Mouse (Mus musculus): ENCODE results near the gene Pabpn1l. TPM values are rescaled to one million over a fixed set of nuclear protein-coding genes. Genes with fewer than 3 reads are reported as not detected.
A peak's percentile ranks its signal among the peaks of the same experiment; 100 is the strongest.

Pabpn1l gene
- polyA plus RNA-seq, 1 experiment: not detected

DNA sequence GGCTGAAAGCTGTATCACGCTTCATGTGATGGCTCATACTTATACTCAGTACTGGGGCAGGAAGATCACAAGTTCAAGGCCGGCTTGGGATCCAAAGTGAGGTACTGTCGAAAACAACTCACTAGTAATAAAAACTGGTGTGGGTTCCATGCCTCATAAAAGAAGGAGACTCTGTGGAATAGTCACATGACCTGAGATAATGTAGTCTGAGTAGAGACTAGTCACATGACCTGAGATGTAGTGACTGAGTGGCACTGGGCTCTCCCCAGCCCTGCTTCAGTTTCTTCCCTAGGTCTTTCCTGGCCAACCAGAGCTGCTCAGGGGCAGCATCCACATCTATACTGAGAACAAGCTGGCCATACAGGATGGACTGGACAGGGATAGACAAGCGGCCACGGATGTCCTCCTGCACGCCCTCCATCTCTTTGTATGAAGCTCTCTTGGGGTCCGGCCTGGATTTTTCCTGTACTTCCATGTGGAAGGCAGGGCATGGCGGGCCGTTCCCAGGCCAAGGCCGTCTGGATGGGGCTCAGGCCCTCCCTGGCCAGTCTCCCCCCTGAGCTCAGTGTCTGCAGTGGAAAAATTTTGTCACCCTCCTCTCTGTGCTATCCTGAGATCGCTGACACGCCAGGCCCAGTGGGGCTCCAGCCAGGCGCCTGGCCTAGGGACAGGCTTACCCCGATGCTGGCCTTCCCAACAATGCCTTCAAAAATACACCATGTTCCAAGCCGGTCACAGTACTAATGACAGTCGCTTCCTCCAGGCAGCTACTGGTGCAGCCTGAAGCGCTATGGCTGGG is 1.5 kb upstream of the Pabpn1l start:
- Histone ChIP-seq H3K4me1 (ENCODE audit: control insufficient read depth, insufficient read depth, low read length) (no peaks in the 10 kb centered on the region), H3K4me3 (ENCODE audit: insufficient read depth, low read length) (no peak overlapping the region), H3K27ac (ENCODE audit: insufficient read depth, low read depth, low read length) (no peak overlapping the region)
- no peak for TF ChIP-seq CTCF (IDR thresholded peaks at IDR 0.05; ENCODE audit: low read depth, low read length)
- TF ChIP-seq POLR2A (IDR thresholded peaks at IDR 0.05; ENCODE audit: borderline replicate concordance, low read depth, low read length): no peak

DNA sequence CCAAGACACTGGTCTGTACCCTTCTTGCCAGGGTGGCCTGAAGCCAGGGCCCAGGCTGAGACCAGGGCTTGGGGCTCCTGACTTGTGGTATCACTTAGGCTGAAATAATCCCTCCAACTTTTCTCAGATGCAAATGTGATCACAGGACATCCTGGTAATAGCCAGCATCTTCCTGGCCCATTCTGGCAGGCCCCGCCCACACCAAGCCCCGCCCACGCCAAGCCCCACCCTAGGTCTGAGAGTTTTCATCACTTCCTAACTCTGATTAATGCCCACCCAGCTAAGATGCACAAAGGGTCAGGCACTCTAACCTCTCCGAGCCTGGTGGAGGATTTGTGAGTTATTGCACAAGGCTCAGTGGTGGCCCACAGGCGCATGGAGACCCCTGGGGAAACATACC is 2.1 kb downstream of the Pabpn1l start:
- Histone ChIP-seq H3K4me1 (ENCODE audit: control insufficient read depth, insufficient read depth, low read length) (no peaks in the 10 kb centered on the region), H3K4me3 (ENCODE audit: insufficient read depth, low read length) (no peak overlapping the region), H3K27ac (ENCODE audit: insufficient read depth, low read depth, low read length) (no peak overlapping the region)
- TF ChIP-seq CTCF (IDR thresholded peaks at IDR 0.05; ENCODE audit: low read depth, low read length) (no peak), POLR2A (IDR thresholded peaks at IDR 0.05; ENCODE audit: borderline replicate concordance, low read depth, low read length) (no peak)

DNA sequence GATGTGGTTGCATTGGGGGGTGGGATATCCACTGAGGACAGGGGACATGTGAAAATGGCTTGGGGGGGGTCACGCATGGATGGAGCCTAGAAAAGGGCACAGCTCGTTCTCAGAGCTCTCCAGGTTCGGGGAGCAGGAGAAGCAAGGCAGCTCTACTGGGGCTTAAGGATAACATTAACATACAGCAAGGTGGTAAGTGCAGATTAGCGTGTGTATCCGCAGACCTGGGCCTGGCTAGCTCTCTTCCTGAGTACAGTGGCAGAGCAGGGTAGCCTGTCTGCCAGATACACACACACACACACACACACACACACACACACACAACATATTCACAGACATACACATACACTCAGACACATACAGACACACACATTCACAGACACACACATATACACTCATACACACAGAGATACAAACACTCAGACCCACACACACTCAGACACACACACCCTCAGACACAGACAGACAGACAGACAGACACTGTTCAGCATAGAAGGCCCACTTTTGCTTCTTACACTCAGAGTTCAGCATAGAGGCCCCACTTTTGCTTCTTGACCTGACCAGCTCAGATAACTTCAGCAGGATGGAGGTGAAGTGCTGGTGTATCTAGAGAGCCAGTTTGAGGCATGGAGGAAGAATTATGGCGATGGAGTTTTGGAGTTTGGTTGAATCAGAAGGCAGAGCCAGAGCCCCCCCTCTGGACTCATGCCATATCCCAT is 3.7 kb downstream of the Pabpn1l start:
- Histone ChIP-seq H3K4me3 (ENCODE audit: insufficient read depth, low read length) (no peak overlapping the region), H3K27ac (ENCODE audit: insufficient read depth, low read depth, low read length) (no peak overlapping the region), H3K4me1 (ENCODE audit: control insufficient read depth, insufficient read depth, low read length) (no peaks in the 10 kb centered on the region)
- TF ChIP-seq CTCF (IDR thresholded peaks at IDR 0.05; ENCODE audit: low read depth, low read length) (no peak), POLR2A (IDR thresholded peaks at IDR 0.05; ENCODE audit: borderline replicate concordance, low read depth, low read length) (no peak)

DNA sequence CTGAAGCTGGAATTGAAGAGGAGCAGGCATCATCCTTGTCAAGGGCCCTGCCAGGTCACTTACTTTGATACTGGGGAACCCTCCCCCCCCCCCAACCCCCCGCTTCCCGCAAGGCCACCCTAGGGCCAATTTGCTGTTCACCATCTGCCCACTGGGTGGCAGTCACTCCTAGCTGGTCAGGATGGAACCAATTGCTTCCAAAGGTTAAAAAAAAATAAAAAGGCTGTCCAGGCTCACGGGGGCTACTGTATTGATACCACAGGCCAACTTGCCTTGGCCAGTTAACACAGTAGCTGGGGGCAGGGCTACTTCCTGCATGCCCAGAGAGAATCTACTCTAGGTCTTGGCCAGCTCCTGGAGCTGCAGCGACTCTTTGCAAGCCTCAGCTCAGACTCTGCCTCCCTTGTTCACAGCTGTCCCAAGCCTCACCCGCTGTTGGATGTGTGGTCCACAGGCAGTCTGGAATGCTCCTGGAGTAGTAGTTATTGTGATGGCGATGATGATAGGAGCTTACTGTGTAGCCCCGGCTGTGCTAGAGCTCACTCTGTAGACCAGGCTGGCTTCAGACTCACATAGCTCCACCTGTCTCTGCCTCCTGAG is 4.5 kb downstream of the Pabpn1l start:
- TF ChIP-seq POLR2A (IDR thresholded peaks at IDR 0.05; ENCODE audit: borderline replicate concordance, low read depth, low read length): no peak
- no peak for TF ChIP-seq CTCF (IDR thresholded peaks at IDR 0.05; ENCODE audit: low read depth, low read length)
- no peak overlapping the region for H3K27ac ChIP-seq (ENCODE audit: insufficient read depth, low read depth, low read length)

DNA sequence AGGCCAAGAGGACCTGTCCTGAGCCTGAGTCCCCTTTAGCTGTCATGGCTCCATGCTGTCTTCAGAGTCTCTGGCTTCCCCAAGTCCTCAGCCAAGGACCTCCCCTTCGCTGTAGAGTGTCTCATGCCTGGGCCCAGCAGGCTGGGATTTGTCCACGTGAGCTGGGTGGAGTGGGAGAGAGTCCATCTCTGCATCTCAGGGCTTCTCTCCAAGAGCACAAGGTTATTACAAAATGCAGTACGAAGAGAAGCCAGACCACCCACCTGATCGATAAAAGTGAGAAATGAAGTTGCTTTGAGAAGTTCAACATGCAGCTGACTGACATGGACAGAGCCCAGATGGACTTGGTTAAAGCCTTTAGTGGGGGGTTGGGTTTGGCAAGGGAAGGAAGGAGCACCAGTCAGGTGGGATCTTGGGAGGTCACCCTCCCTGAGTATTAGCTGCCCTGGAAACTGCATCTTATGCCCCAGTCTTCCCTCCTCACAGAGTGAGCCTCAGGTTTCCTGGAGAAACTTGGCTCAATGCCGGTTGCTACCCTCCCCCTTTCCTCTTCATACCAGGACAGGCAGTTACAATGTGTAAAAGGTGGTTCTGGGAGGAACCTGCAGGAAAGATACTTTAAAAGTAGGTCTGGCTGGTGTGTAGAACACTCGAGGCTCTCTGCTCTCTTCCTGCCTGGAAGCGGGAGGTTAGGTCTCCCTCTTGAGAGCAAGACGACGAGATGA is 6.2 kb downstream of the Pabpn1l start:
- TF ChIP-seq CTCF (IDR thresholded peaks at IDR 0.05; ENCODE audit: low read depth, low read length) (no peak), POLR2A (IDR thresholded peaks at IDR 0.05; ENCODE audit: borderline replicate concordance, low read depth, low read length) (no peak)
- Histone ChIP-seq H3K4me1 (ENCODE audit: control insufficient read depth, insufficient read depth, low read length) (peaks cover 5% of the 10 kb centered on the region; the same call in 1 of the 2 replicates), H3K27ac (ENCODE audit: insufficient read depth, low read depth, low read length) (no peak overlapping the region), H3K4me3 (ENCODE audit: insufficient read depth, low read length) (no peak overlapping the region)

More for the DNA sequence above, 4.5 kb downstream of the Pabpn1l start:
- Histone ChIP-seq H3K4me1 (ENCODE audit: control insufficient read depth, insufficient read depth, low read length) (no peaks in the 10 kb centered on the region), H3K4me3 (ENCODE audit: insufficient read depth, low read length) (no peak overlapping the region)

DNA sequence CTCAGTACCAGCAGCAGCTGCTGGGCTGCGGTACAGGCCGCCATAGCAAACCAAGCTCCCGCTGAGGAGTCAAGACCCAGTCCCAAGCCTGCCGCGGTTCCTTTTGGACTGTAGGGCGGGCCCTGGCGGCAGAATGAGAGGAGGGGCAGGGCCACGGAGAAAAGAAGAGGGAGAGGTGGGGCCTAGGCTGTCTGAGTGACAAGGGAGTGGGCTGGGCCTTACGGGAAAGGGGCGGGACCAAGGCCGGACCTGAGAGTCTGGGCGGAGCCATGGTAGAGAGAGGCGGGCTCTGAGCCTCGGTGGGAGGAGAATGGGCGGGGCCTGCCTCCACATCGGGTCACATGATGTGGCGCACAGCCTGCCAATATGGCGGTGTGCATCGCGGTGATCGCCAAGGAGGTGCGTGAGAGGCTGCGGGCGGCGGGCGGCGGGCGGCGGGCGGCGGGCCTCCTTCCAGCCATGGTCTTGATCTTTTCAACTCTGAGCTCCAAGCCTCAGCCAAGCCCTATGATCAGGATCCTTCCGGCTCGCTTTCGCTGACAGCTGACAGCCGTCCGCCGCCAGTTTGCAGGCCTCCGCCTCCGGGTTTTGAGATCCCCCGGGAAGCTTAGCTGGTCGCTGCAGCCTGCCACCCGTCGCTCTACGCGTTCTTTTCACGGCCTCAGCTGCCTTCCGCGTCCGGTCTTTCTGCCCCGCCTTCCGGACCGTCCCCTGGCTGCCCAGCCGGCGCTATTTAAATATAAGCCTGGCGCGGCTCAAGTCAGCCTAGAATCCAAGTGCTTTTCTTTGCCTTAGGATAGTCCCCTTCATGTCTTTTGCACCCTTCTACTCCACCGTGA is 11.0 kb downstream of the Pabpn1l start, which contains the start of the genes Galns and Trappc2l:
TSS of gene Galns (minus strand) at position 169 of the 839 bp plus-strand sequence.
TSS of gene Trappc2l (plus strand) at position 346 of the 839 bp plus-strand sequence.
- TF ChIP-seq POLR2A (IDR thresholded peaks at IDR 0.05; ENCODE audit: borderline replicate concordance, low read depth, low read length): 0 out of 2 replicates have a peak, but pooled peaks have one; percentile 37
- TF ChIP-seq CTCF (IDR thresholded peaks at IDR 0.05; ENCODE audit: low read depth, low read length): no peak
- peaks cover 13% of the 10 kb centered on the region for H3K4me1 ChIP-seq (ENCODE audit: control insufficient read depth, insufficient read depth, low read length)
- H3K27ac ChIP-seq (ENCODE audit: insufficient read depth, low read depth, low read length): peak within 1 kb of the TSS; percentile 85
- H3K4me3 ChIP-seq (ENCODE audit: insufficient read depth, low read length): peak within 1 kb of the TSS; percentile 81

DNA sequence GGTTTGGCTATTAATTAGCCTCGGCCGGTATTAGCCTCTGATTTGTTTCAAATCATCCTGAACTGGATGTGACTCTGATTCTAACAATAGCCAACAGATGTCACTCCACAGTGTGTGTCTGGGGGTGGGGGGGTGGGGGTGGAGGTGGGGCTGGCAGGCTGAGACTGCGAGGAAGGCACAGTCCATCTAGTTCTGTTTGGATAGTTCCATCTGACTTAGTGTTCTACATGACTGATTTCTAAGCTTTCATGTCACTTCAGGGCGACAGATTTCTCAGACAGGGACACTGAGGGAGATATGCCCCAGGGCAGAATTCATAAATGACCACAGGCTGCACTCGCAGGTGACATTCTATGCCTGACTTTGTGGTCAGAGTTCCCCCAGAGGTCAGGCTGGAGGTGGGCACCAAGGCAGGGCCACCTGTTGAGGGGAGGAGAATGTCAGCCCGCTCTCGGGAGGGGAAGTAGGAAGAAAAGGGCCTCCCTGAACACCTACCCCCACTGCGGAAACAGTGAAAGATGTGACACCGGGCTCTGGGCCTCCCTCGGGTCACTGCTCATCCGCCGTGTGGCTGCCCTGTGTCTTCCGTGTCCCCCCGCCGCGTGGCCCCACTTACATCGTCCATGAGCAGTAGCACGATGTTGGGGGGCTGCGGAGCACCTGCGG is 11.8 kb downstream of the Pabpn1l start:
- peak overlapping the region; percentile 46 for H3K27ac ChIP-seq (ENCODE audit: insufficient read depth, low read depth, low read length)
- H3K4me3 ChIP-seq (ENCODE audit: insufficient read depth, low read length): peak overlapping the region; percentile 81
- TF ChIP-seq CTCF (IDR thresholded peaks at IDR 0.05; ENCODE audit: low read depth, low read length) (no peak), POLR2A (IDR thresholded peaks at IDR 0.05; ENCODE audit: borderline replicate concordance, low read depth, low read length) (no peak)
- peaks cover 13% of the 10 kb centered on the region for H3K4me1 ChIP-seq (ENCODE audit: control insufficient read depth, insufficient read depth, low read length)

DNA sequence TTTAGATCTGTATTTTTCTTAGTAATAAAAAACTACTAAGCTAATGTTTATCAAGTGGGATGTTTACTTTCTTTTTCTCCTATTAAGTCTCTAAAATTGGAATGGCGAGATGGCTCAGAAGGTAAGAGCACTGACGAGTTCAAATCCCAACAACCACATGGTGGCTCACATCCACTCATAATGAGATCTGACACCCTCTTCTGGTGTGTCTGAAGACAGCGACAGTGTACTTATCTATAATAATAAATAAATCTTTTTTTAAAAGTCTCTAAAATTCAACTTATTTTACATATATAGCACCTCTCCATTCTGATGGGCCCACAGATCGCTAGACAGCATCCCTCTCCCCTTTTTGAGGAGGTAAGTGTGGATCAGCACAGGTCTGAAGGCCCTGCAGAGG is 12.3 kb downstream of the Pabpn1l start:
- H3K4me1 ChIP-seq (ENCODE audit: control insufficient read depth, insufficient read depth, low read length): peaks cover 17% of the 10 kb centered on the region
- no peak overlapping the region for H3K27ac ChIP-seq (ENCODE audit: insufficient read depth, low read depth, low read length)
- H3K4me3 ChIP-seq (ENCODE audit: insufficient read depth, low read length): peak overlapping the region; percentile 34
- TF ChIP-seq CTCF (IDR thresholded peaks at IDR 0.05; ENCODE audit: low read depth, low read length) (no peak), POLR2A (IDR thresholded peaks at IDR 0.05; ENCODE audit: borderline replicate concordance, low read depth, low read length) (no peak)
